Mouse (Mus musculus): Measurements from ENCODE around the gene Cfap61.

- TF ChIP-seq POLR2A (IDR thresholded peaks at IDR 0.05; ENCODE audit: insufficient read depth, low read depth, low read length) = no peak
- TF ChIP-seq CTCF (IDR thresholded peaks at IDR 0.05; ENCODE audit: insufficient read depth, low read depth, low read length) = no peak
These were observed 27.3 kb downstream of the Cfap61 start for GRCm38 (mm10) chr2:145961861-145962260.
